Mouse (Mus musculus) hindbrain, embryonic 10.5 days (tissue): ENCODE measurements around the gene Ffar2. TPM values are rescaled to one million over a fixed set of nuclear protein-coding genes. Genes with fewer than 3 reads are reported as not detected.

Source experiments
- DNase-seq: peaks from one replicate; pipeline ENCODE4 v3.0.0-alpha.2; 2017; ENCODE audit warnings: low spot score
- H3K27ac ChIP-seq: fragments of 300-500 bp; sonication (generic); 2 replicates; pipeline ENCODE4 v1.5.1; 2016; ENCODE audit warnings: mild to moderate bottlenecking, moderate library complexity
- H3K27me3 ChIP-seq: fragments of 300-500 bp; sonication (generic); 2 replicates; pipeline ENCODE4 v1.6.1; 2016; ENCODE audit warnings: mild to moderate bottlenecking; ENCODE audit not compliant: poor library complexity, insufficient read depth, severe bottlenecking
- H3K36me3 ChIP-seq: fragments of 300-500 bp; sonication (generic); 2 replicates; pipeline ENCODE4 v1.6.1; 2016; ENCODE audit warnings: mild to moderate bottlenecking, moderate library complexity
- H3K4me1 ChIP-seq: fragments of 300-500 bp; sonication (generic); replicated peaks from 2 replicates; pipeline ENCODE4 v1.6.1; 2016; ENCODE audit warnings: mild to moderate bottlenecking
- H3K4me3 ChIP-seq: fragments of 300-500 bp; sonication (generic); 2 replicates; pipeline ENCODE4 v1.5.1; 2016; ENCODE audit warnings: mild to moderate bottlenecking, moderate library complexity
- H3K9me3 ChIP-seq: fragments of 300-500 bp; sonication (generic); 2 replicates; pipeline ENCODE4 v1.6.1; 2016; ENCODE audit warnings: mild to moderate bottlenecking, moderate library complexity
- WGBS: fragments of 180-500 bp; shearing (Covaris S2); methylation state at CpG from one replicate; pipeline ENCODE4 v1.1.7; 2016; 5-methylcytosine and 5-hydroxymethylcytosine counted together
- polyA plus RNA-seq: library from polyadenylated mRNA; unstranded; fragments of >200 nt; fragmentation: Nextera tagmentation; extraction: Ambion mirVana; gene quantifications from 2 replicates; pipeline ENCODE4 v1.2.1, GENCODE M21; 2016

Ffar2 gene
- polyA plus RNA-seq, 1 experiment from 2014 or later: not detected

DNA sequence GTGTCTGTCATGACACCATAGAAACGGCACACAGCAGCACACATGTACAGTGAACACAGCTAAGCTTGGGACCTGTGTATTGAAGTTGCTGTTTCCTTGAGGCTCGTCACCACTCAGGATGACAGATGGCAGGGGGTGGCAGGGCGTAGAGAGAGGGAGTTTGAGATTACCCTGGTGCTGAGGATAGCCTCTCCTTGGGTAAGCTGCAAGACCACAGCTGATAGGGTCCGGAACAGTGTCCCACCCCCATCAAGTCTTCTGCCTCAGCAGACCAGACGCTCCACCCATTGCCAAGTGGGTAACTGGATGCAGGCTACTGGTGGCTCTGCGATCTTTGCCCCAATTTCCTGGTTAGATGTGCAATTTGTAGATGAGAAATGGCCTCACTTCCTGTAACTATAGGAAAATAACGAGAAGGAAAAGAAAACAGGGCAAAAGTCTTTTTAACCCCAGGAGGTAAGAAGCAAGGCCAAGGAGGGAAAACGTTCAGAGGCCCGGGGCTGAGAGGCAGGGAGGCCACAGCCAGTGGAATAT is 11.8 kb downstream of the Ffar2 start:
- no peak for DNase-seq
- 0 out of 2 replicates have a peak, but pooled peaks cover 6% of the 10 kb centered on the region for H3K4me1 ChIP-seq
- H3K27ac ChIP-seq: no peak overlapping the region
- H3K27me3 ChIP-seq: no peaks in the 10 kb centered on the region
- H3K4me3 ChIP-seq: no peak overlapping the region
- no peaks in the 10 kb centered on the region for H3K36me3 ChIP-seq
- 67% methylated on average over 9 of the region's 9 CpGs for WGBS
- H3K9me3 ChIP-seq: 0 out of 2 replicates have a peak, but pooled peaks cover 2% of the 10 kb centered on the region

DNA sequence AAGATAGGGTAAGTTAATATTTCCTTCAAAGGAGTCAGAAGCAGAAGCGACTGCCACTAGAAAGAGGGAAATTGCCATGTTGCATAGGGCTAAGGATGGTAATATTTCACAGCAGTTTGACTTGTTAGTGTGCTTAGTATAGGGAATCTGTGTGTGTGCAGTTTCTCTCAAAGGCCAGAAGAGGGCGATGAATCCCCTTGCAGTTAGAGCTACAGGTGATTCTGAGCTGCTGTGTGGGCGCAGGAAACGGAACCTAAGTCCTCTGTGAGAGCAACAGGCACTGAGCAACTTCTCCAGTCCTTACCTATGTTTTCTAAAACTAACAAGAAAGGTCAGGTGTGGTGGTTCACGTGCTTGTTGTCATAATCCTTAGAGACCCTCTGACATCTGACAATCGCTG is 13.3 kb downstream of the Ffar2 start:
- Histone ChIP-seq H3K4me3 (no peak overlapping the region), H3K27ac (no peak overlapping the region), H3K27me3 (no peaks in the 10 kb centered on the region), H3K4me1 (0 out of 2 replicates have a peak, but pooled peaks cover 6% of the 10 kb centered on the region), H3K9me3 (0 out of 2 replicates have a peak, but pooled peaks cover 2% of the 10 kb centered on the region), H3K36me3 (no peaks in the 10 kb centered on the region)
- no peak for DNase-seq
- WGBS: 48% methylated on average over 6 of the region's 6 CpGs

DNA sequence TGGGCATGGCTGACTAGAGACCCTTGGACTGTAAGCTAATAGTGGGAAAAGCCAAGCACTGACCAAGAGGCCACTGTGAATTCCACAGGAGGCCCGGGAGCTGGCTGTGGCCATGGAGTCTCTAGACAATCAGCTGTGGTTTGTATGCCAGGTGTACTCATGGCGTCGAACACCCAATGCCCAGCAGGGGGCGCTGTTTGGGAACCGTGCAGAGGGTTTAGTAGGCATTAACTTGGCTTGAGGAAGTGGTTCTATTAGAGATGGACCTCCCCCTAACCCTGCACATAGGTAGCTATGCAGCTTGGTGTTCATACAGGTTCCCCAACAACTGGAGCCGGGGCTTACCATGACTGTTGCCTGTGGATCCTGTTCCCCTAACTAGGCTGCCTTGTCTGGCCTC is 17.7 kb downstream of the Ffar2 start:
- Histone ChIP-seq H3K4me3 (no peak overlapping the region), H3K36me3 (no peaks in the 10 kb centered on the region), H3K4me1 (no peaks in the 10 kb centered on the region), H3K9me3 (no peaks in the 10 kb centered on the region), H3K27me3 (no peaks in the 10 kb centered on the region), H3K27ac (no peak overlapping the region)
- 49% methylated on average over 6 of the region's 6 CpGs for WGBS
- DNase-seq: no peak

DNA sequence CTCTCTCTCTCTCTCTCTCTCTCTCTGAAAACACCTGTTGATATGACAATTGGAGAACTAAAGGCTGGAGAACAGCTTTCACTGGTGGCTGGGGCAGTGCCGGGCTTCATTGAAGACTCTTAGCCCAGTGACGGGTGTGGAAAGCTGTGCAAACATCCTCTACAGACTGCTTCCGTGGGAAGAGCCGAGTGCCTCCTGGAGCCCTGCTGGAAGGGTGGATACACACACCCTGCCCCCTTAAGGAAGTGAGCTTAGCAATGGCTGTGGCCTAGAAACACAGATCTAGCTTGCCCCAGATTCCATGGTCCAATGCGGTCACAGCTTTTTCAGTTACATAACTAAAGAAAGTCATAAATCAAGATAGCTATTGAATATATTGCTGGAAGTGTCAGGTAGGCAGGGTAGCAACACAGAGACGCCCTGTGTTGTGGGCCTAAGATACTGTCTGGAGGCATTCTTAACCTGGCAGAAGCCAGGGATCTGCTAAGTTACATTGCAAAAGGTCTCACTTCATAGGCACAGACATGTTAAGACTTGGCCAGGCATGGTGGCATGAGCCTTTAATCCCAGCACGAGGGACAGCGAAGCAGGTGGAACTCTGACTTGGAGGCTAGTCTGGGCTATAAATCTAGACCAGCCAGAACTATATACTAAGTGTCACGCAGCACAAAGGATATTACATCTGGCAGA is 19.4 kb downstream of the Ffar2 start:
- no peak overlapping the region for H3K4me3 ChIP-seq
- no peaks in the 10 kb centered on the region for H3K36me3 ChIP-seq
- no peak for DNase-seq
- WGBS: 83% methylated on average over 9 of the region's 9 CpGs
- peaks cover 12% of the 10 kb centered on the region; the same call in 1 of the 2 replicates for H3K9me3 ChIP-seq
- H3K4me1 ChIP-seq: no peaks in the 10 kb centered on the region
- H3K27me3 ChIP-seq: no peaks in the 10 kb centered on the region
- H3K27ac ChIP-seq: no peak overlapping the region

DNA sequence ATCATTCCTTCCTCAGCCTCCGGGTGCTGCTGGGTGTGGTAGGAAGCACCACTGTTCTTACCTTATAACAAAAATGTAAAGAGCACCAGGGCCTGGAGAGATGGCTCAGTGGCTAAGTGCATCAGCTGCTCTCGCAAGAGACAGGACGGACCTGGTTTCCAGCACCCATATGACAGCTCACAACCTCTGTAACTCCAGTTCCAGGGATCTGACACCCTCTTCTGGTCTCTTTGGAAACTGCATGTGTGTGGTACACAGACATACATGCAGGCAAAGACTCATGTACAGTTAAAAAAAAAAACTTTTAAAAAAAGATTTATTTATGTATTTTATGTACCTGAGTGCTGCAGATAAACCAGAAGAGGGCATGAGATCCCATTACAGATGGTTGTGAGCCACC is 20.3 kb downstream of the Ffar2 start:
- H3K36me3 ChIP-seq: no peaks in the 10 kb centered on the region
- no peaks in the 10 kb centered on the region for H3K27me3 ChIP-seq
- H3K4me1 ChIP-seq: no peaks in the 10 kb centered on the region
- WGBS: 92% methylated on average over 3 of the region's 3 CpGs
- H3K9me3 ChIP-seq: peaks cover 16% of the 10 kb centered on the region; the same call in 1 of the 2 replicates
- H3K4me3 ChIP-seq: no peak overlapping the region
- no peak overlapping the region for H3K27ac ChIP-seq
- DNase-seq: no peak

DNA sequence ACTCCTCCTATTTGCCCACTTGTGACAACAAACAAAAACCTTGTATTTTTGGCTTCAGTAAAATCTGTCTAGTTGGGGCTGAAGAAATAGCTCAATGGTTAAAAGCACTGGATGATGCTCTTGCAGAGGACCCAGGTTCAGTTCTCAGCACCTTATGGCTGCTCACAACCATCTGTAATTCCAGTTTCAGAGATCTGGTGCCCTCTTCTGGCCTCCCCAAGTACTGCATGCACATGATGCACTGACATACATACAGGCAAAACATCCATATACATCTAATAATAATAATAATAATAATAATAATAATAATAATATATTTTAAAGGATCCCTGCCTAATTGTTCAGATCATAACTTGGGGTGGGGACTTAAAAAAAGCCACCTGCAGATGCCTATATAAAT is 22.9 kb downstream of the Ffar2 start:
- no peaks in the 10 kb centered on the region for H3K36me3 ChIP-seq
- no peak for DNase-seq
- peaks cover 16% of the 10 kb centered on the region; the same call in 1 of the 2 replicates for H3K9me3 ChIP-seq
- no peaks in the 10 kb centered on the region for H3K27me3 ChIP-seq
- no peaks in the 10 kb centered on the region for H3K4me1 ChIP-seq
- H3K27ac ChIP-seq: no peak overlapping the region
- no peak overlapping the region for H3K4me3 ChIP-seq

DNA sequence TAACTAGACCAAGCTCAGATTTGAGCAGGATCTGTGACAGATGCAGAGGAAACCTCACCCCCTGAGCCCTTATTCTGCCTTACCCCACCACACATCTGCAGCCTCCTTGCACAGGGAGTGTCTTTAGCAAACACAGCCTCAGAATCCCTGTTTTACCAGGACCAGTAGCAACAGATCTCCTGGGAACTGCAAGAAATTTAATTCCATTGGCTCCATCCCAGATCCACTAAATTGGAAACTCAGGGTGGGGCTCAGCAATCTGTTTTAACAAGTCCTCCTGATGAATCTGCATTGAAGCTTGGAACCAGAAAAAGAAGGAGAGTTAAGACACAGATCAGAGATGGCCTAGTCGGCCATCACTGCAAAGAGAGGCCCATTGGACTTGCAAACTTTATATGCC is 26.8 kb downstream of the Ffar2 start:
- Histone ChIP-seq H3K36me3 (no peaks in the 10 kb centered on the region), H3K27ac (no peak overlapping the region), H3K4me1 (no peaks in the 10 kb centered on the region), H3K27me3 (no peaks in the 10 kb centered on the region), H3K4me3 (no peak overlapping the region), H3K9me3 (peaks cover 16% of the 10 kb centered on the region; the same call in 1 of the 2 replicates)
- 89% methylated on average over 1 of the region's 1 CpGs for WGBS
- no peak for DNase-seq

DNA sequence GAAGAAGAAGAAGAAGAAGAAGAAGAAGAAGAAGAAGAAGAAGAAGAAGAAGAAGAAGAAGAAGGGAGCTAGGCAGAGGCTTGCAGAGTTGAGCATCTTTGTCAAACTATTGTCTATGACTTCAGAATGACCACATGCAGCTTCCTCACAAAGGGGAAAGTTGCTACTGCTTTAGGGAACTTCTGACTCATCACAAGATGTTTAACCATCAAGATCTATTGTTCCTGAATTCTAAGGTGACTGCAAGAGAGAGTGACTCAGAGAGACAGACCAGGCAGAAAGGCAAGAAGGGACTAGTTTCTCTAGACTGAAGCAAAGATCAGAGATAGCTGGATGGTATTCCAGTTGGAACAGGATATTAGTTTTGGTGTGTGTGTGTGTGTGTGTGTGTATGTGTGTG is 28.7 kb downstream of the Ffar2 start:
- DNase-seq: no peak
- Histone ChIP-seq H3K27ac (no peak overlapping the region), H3K4me1 (no peaks in the 10 kb centered on the region), H3K9me3 (0 out of 2 replicates have a peak, but pooled peaks cover 9% of the 10 kb centered on the region), H3K4me3 (no peak overlapping the region), H3K27me3 (no peaks in the 10 kb centered on the region), H3K36me3 (no peaks in the 10 kb centered on the region)

DNA sequence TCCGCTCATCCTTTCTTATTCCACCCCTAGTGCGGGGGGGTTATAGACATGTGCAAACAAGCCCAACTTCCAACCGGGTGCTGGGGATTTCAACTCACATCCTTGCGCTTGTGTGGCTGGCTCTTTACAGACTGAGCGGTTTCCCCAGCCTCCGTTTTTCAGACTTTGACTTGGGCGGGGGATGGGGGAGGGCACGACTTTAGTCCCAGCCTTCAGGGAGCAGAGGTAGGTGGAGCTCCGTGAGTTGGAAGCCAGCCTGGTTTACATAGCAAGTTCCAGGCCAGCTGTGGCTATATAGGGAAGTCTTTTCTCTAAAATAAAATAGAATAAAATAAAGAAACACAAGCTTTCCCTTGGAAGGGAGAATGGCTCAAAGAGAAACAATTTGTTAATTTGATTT is 31.7 kb downstream of the Ffar2 start:
- Histone ChIP-seq H3K4me1 (0 out of 2 replicates have a peak, but pooled peaks cover 2% of the 10 kb centered on the region), H3K9me3 (no peaks in the 10 kb centered on the region), H3K27ac (no peak overlapping the region), H3K4me3 (no peak overlapping the region), H3K27me3 (no peaks in the 10 kb centered on the region), H3K36me3 (no peaks in the 10 kb centered on the region)
- DNase-seq: no peak
- 27% methylated on average over 9 of the region's 9 CpGs for WGBS

DNA sequence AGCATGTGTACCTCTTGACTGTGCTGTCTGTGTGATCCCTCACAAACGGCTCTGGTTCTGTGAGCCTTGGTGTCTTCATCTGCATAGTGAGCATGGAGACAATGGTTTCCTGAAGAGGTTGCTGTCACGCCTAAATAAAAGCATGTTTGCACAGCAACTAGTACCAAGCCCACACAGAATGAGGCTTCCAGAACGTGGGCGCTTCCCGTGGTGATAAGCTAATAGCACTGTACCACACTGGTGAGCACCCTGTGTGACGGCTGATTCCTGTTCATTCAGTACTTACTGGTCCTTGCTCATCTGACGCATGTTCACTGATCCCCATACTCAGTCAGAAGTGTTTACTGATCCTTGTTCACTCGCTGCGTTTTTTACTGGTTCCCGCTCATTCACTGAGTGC is 33.4 kb downstream of the Ffar2 start:
- H3K9me3 ChIP-seq: no peaks in the 10 kb centered on the region
- H3K27me3 ChIP-seq: no peaks in the 10 kb centered on the region
- H3K36me3 ChIP-seq: no peaks in the 10 kb centered on the region
- H3K4me3 ChIP-seq: no peak overlapping the region
- no peak for DNase-seq
- H3K27ac ChIP-seq: no peak overlapping the region
- H3K4me1 ChIP-seq: 0 out of 2 replicates have a peak, but pooled peaks cover 2% of the 10 kb centered on the region
- 77% methylated on average over 10 of the region's 10 CpGs for whole genome bisulfite sequencing

DNA sequence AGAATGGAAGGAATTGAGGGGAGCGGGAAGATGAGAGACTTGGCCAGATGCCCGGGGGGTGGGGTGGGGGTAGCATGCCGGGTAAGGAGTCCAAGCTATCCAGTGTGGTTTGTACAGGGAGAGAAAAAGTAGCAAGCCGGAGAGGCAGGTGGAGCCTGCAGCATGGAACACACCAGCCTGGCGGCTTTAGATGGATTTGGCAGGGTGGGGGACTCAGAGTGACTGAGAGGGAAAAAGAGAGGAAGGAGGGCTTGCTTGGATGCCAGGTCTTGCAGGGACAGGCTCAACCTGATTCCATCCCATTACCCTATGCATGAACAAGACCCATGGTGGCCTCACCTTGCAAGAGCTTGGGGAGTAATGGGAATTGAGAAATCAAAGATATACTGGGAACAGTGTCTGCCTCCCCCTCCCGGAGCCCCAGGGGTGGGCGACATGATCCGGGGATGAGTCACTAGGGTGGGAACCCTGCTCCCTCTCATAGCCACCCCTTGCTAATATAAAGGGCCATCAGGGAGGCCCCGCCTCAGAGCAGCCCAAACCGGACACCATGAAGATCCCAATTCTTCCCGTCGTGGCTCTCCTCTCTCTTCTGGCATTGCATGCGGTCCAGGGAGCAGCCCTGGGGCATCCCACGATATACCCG is 36.1 kb downstream of the Ffar2 start, which contains the start of gene Krtdap:
Gene Krtdap, plus strand, starts transcription at position 520 of the 646 bp plus-strand sequence.
- 51% methylated on average over 15 of the region's 15 CpGs for WGBS
- Histone ChIP-seq H3K9me3 (no peaks in the 10 kb centered on the region), H3K27ac (no peak within 1 kb of the TSS), H3K4me3 (no peak within 1 kb of the TSS), H3K4me1 (0 out of 2 replicates have a peak, but pooled peaks cover 2% of the 10 kb centered on the region), H3K27me3 (no peaks in the 10 kb centered on the region), H3K36me3 (no peaks in the 10 kb centered on the region)
- no peak for DNase-seq

DNA sequence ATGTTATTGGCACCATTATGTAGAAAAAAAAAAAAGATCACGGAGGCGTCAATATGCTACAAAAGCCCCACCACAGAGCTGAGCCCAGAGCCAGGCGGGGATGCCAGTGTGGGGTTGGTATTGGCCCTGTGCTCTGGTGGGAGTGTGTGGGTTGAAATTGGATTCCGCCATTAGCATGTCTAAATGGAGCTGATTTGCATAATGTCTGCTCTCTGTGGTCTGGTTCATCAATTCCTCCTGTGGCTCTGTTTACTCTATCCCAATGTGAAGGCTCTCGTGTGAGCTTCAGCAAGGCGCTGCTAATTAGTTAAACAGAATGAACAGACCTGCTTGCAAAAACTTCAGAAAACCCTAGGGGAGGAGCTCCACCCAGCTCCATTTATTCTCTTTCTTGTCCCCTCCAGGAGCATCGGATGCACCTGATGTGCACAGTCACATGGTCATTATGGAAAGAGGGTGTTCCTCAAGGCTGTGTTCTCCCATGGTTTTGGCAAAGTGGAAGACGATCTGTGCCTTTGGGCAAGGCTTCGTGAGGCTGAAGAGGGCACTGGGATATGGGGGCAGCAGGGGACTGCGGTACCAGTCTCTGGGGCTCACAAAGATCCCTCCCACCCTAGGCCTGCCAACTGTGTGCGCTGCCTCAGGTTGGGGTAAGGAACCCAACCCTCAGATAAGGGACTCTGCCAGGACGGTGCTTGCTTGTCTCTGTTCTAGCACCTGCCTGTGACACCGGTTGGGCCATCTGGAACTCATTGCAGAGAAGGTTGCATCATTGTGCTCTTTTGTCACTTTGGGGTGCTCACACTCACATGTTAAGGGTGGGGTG is 37.6 kb downstream of the Ffar2 start:
- Histone ChIP-seq H3K27me3 (no peaks in the 10 kb centered on the region), H3K4me1 (0 out of 2 replicates have a peak, but pooled peaks cover 2% of the 10 kb centered on the region), H3K27ac (no peak overlapping the region), H3K9me3 (no peaks in the 10 kb centered on the region), H3K4me3 (no peak overlapping the region), H3K36me3 (no peaks in the 10 kb centered on the region)
- WGBS: 74% methylated on average over 13 of the region's 13 CpGs
- no peak for DNase-seq
